Mouse (Mus musculus) heart, adult 2 months (tissue): ENCODE data around the gene Sptb.

ENCODE experiments used
- EP300 ChIP-seq: fragments of 200-500 bp; IDR thresholded peaks from 2 replicates; pipeline ENCODE4 v1.6.1; 2011; ENCODE audit warnings: low read depth, low read length, control low read depth; ENCODE audit not compliant: insufficient read depth
- POLR2A ChIP-seq: fragments of 200-500 bp; IDR thresholded peaks from 2 replicates; pipeline ENCODE4 v1.6.1; 2011; ENCODE audit warnings: mild to moderate bottlenecking, low read depth, low read length, control low read depth; ENCODE audit not compliant: insufficient read depth

DNA sequence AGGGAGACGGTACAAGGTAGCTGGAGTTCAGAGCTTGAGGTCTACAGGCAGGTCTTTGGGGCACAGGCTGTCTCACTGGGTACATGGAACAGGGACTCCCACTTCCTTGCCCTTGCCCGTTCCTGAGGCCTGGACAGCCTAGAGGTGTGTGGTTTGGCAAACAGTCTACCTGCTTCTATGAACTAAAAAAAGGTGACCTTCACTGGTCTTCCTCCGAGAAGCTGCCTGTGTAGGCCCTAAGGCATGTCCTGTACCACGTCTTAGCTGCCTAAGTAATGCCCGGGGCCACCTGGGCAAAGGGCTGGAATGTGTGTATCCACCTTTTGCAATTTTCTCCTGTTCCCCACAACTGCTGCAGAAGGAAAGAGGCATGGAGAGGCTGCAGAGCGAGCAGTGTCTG is 137.0 kb downstream of the Sptb start:
- TF ChIP-seq POLR2A (no peak), EP300 (no peak)
